Mouse (Mus musculus) adrenal gland, postnatal 4 days (tissue): Measurements from ENCODE around the gene Cryzl1. TPM values are rescaled to one million over a fixed set of nuclear protein-coding genes. Genes with fewer than 3 reads are reported as not detected.

Experiments
- DNase-seq, 2 experiments: peaks; one replicate each; pipeline ENCODE4 v3.0.0; 2021 to 2022; ENCODE audit warnings: low spot score in 2 of 2, mixed read lengths in 2 of 2
- total RNA-seq, 2 experiments: library from RNA; stranded (reverse); gene quantifications; 2 replicates each; pipeline ENCODE4 v1.2.3; 2021

The Cryzl1 gene
- total RNA-seq, 2 experiments from 2014 or later: 61.0 to 67.9 TPM

DNA sequence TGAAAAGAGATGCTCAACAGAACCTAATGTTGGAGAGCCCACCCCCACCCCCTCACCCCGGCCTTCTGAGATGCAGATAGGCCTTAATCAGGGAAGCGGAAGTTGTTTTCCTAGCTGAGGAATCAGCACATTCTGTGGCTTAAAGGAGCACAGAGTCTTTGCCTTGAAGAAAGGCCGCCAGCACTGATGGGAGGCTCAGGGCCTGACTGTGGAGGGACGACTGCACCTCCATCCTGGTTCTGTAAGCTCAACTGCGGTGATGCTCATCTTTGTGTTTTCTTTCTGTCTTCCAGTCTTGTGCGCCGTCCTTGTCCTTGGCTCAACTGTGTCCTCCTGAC is 12.1 kb upstream of the Cryzl1 start:
- DNase-seq: no peak

- no peak for DNase-seq
Observed at GRCm38 (mm10) chr16:91740184-91740917, 11.6 kb upstream of the Cryzl1 start.

DNA sequence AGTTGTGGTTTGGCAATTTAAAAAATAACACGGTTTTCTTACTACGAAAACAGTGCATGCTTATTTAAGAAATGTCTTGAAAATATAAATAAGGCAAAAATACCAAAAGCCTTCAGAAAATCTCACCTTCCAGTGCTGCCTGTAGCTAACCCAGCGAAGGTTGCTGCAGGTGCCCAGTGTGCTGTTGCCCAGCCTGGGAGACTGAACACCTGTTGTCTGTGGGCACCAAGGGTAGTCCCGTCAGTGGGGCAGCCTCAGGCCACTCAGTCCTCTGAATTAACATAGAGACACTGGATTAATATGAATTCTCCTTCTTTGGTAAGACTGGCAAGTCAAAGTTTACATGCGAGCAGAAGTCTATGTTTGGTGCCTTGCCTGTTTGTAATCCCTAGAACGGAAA is 9.7 kb upstream of the Cryzl1 start:
- DNase-seq: no peak

DNA sequence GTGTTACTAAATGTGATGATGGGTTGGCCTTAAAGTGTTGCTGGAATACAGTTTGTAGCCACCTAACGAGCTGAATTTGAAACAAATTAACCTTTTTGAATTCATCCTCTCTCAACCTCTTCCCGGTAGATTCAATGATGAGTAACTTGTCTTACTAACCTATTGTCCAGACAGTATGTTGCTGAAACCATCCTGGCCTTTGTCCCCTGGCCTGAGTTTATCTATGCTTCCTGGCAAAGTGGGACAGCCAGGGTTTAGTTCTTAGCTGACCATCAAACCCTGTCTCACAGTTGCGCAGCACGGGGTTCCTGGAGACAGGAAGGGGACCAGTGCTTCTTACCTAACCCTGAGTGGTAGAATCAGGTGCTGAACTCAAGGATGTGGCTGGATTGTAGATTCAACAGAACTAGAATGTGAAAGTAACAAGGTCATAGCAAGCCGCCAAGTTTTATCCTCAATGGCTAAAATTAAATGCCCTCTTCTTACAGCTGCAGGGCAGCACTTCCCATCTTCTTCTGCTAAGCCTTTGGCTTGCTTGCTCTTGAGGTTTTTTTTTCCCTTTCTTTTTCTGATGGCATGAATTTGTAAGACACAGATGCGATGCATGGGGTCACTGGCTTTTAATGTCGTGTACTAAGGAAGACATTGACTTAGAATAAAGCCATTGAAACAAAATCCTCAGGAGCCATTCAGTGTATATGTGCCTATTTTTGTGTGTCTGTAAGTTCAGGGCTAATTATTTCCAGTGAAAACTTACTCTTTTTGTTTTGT is 7.5 kb upstream of the Cryzl1 start:
- DNase-seq: no peak

DNA sequence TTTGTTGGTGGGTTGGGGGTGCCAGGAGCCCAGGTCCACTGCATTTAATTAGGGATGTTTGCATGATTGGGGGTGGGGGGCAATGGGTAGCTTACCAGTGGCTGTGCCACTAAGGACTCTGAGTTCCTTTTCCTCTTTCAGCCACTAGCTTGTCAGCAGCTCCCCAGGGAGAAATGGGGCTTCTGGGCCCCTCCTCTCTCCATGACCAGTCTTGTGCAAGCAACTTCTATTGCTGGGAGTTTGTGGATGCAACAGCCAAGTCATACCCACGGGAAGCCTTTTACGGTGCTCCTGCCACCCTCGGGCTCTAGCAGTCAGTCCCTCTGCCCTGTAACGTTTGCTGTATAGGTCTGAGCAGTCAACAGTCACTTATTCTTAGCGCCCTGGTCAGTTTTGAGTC is 6.0 kb upstream of the Cryzl1 start:
- no peak for DNase-seq

DNA sequence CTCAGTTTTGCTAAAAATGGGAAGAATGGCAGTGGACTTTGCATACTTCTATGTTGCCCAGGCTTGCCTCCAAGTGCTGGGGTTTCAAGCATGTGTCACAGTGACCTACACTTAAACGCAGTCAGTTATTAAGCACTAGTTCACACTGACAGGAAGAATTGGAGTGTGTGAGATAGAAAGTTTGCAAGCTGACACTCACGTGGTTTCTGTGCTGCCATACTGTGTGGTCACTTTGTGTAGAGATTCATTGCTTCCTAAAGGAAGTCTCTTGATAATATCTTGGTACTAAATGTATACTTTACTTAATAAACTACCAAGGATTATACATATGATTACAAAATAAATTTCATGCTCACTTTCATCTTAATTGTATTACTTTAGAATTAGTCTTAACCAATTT is 4.0 kb upstream of the Cryzl1 start:
- no peak for DNase-seq

DNA sequence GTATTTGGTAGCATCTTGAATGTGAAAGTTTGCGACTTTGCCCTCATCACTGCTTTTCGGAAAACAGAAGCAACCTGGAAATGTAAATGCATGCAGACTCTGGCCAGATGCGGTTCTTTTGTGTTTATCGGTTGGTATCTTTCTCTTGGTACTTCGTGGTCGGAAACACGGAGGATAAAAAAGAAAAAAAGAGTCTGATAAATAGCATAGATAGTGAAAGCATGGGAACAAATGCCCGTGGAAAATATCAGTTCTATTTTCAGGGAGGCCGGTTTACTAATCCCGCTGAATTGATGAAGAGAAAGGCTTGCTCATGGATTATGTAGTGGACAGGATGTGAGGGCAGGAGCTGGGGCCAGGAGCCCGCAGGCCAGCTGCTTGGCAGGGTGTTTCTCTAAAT is 1.7 kb upstream of the Cryzl1 start:
- no peak for DNase-seq

DNA sequence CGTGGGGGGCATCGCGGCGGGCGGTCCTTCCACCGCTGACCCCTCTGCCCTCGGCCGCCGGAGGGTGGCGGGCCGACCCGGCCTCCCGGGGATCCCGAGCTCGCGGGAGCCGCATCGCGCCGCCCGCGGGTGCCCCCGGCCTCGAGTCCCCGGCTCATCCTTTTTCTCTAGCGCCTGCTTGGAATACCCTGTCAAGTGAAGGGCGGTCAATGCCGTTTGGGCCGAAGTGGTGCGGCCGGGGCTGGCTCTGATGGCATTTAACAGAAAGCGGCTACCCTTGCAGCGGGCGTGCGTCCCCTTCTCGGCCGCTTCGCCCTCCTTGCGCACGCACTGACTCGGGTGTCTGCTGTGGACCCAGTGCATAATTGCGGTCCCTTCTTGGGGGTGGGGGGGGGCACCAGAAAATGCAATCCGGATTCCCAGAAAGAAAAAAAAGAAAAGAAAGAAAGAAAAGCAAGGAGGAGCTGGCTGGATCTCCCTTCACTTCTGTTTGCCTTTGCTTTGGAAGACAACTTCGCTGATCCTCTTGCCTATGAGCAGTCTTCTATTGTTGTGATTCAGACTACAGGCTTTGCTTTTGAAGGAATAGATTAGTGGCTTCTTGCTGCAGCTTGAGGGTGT is 1.2 kb upstream of the Cryzl1 start:
- no peak for DNase-seq

DNA sequence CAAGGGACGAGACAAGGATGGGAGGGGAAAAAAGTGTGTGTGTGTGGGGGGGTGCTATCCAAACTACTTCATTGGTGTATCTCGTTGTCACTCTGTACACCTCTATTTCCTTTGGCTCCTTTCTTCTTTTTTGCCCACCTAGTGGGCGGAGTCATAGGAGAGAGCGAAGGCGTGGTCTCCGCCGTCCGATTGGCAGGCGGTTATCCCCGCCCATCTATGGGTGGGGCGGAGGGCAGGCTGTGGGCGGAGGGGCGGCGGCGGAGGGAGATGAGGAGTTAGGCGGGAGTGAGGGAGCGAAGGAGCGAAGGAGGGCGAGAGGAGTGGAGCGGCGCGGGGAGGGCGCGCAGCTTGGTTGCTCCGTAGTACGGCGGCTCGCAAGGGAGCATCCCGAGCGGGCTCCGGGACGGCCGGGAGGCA is 299 bp upstream of the Cryzl1 start, which contains the start of gene Itsn1:
TSS of gene Itsn1 (plus strand) at position 216 of the 417 bp plus-strand sequence.
- peak; percentile 80 to 94 for DNase-seq

DNA sequence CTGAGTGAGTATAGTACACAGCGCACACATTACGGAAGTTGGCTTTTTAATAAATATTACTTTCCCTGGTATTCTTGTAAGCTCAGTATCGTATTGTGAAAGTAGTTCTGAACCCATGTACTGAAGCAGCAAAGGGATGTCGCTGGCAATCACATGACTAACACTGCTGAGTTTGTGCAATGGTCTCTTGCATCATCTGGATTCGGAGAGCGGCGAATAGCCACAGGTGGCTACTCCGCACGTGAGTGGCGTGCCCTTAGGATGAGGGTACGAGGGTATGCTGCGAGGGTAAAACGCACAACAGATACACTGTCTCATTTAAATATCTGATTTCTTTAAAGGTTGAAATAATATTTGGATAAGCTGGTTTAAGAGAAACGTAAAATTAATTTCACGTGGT is 1.3 kb downstream of the Cryzl1 start:
- DNase-seq: no peak

- no peak for DNase-seq
Observed at GRCm38 (mm10) chr16:91724247-91724646, 4.5 kb downstream of the Cryzl1 start.

DNA sequence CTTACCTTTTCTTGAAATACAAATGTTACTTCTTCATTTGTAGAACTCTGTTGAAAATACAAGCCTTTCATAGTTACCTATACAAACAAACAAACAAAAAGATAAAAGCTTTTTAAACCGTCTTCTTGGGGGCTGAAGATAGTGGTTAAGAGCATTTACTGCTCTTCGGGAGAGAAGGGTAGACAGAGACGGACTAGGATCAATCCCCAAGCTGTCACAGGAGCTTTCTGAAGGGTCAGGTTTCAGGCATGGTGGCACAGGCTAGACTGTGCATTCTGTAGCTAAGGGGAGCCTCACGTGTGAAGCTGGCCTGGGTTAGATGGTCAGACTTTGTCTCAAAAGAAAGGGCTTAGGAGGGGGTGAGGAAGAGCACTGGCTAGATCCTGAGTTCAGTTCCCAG is 11.4 kb downstream of the Cryzl1 start:
- no peak for DNase-seq

DNA sequence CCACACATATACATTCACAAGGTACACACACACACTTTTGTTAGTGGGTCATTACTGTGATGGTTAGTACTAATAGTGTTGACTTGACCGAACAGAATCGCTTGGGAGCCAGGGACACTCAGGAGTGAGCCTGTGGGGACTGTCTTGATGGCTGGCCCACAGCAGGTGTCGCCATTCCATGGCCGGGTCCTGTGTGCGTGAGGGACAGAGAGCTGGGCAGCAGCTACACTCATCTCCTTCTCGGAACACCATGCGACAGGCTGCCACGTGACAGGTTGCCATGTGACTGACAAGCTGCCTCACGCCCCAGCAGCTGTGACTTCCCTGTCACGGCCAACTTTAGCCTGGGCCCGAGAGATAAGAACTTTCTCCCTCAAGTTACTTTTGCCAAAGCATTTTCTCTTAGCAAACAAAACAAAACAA is 11.8 kb downstream of the Cryzl1 start:
- DNase-seq: no peak

DNA sequence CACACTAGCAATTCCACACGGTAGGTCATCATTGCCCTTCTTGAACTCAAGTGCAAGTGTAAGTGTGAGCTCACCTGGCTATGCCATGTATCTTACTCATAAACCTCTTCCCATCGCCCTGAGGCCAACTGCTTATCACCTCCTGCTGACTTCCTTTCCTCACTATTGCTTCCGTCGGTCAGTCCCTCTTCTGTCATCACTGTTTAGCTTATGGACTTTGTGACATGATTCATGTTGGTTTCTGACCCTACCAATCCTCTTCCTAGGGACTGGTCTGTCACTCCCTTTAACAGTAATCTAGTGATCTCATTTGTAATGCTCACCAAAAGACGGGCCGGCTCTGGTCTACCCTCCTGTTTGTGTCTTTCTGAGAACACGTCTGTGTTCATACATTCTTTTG is 18.5 kb downstream of the Cryzl1 start:
- no peak for DNase-seq

DNA sequence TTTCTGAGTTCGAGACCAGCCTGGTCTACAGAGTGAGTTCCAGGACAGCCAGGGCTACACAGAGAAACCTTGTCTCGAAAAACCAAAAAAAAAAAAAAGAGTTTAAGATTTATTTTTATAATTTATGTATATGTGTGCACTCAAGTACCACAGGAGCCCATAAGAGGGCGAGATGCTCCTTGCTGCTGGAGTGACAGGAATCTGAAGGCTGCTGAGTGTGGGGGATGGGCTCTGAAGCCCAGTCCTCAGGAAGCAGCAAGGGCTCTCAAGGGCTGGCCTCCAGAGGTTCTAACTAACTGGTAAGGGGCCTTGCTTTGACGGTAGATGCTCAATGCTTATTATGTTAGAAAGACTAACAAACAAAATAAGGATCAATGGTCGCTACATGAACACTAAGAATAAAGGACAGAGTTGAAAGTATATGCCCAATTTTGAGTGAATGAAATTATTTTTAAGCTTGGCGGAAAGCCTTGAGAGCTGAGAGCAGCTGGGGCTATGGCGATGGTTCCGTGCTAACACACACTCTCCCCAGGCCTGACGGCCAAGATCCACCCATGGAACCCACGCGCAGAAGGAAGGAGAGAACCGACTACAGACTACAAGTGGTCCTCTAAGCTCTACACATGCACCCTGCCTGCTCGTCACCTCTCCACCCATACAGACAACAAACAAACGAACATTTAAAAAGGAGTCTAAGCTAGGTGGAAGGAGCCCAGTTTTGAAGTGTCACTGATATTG is 24.0 kb downstream of the Cryzl1 start:
- DNase-seq: no peak

DNA sequence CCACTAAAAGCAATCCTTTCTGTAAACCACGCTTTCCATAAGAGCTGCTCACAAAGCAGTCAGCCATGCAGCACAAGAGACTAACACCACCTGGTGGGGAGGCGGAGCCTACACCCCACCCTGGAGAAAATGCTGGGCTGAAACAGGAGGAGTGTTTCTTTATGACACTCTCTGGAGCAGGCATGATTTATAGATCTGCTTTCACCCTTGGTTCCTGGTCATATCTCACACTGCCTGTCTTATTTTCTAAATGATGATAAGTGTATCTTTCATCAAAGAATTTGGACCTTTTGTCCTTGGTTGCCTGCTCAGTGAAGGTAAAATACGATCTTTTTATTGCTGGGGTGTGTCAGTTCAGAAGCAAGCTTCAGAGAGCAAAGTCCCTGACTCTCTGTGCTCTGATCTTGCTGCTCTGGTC is 26.0 kb downstream of the Cryzl1 start:
- no peak for DNase-seq

GRCm38 (mm10) chr16:91701908-91702307 is 26.9 kb downstream of the Cryzl1 start:
- DNase-seq: no peak

GRCm38 (mm10) chr16:91698995-91699394 is 29.8 kb downstream of the Cryzl1 start:
- DNase-seq: no peak

DNA sequence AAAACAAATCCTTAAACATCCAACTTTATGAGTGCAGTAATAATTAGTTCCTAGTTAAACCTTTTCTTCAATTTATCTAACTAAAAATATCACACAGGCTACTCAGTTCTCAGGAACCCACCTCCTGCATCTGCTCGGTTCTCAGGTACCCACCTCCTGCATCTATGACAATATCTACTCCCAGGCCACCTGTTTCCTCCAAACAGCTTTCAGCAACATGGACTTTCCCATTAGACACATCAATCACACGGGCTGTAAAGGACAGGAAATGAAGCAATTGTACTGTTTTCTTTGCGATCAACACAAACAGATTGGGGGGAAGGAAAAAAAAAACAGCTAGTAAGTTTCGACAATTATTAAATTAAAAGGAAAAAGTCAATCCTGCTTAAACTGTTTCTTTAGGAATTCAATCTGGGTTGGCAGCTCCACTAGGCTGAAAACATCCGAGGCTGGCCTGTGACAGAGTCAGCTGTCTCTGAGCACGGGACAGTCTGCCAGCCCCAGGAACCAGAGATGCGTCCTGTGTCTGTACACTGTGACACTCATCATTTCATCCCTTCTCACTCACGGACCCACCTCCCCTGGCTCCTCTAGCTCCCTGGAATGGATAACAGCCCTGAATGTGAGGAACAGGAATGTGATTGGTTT is 33.5 kb downstream of the Cryzl1 start:
- DNase-seq: no peak

GRCm38 (mm10) chr16:91694455-91695084 is 34.2 kb downstream of the Cryzl1 start:
- peak; percentile 16 to 58 for DNase-seq

DNA sequence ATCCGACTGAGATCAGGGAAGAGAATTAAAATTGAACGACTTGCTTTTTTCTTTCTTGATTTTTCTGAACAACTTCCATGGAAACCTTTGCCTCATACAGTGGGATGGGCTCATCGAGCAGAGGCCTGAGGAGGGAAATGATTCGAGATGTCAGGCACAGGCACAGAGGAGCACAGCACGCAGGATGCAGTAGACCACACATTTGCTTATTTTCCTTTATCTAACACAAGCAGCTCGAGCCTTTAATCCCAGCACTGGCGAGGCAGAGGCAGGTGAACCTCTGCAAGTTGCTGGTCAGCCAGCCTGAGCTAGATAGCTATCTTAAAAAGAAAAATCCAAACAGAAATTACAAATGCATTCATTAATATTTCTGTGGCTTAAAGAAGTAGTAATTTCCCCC is 39.0 kb downstream of the Cryzl1 start:
- no peak for DNase-seq
